In genomic region chr12:116581864-116582263, GRCm38 (mm10) we compare ENCODE assay signal across 8 mouse cellular contexts.
DNase-seq lines count a peak whose midpoint lies in the region; ATAC-seq and TF ChIP-seq lines count a peak whose summit lies in the region.
"Had no signal": no experiment of that assay in that cellular context is flagged by ENCODE, and none has a peak within 500 bp of the region (broad histone marks: within the 10 kb centered on the region; RNA-seq: fewer than 3 reads in every experiment).

No protein-coding gene starts in this region.

- DNase-seq in lung, postnatal 36 days: peak; percentile 14
- no peak for DNase-seq in lung, adult 2 months
- peak; percentile 14 for DNase-seq in embryo, embryonic 11.5 days (ENCODE audit: low read depth, low spot score)
- peak; percentile 71 for DNase-seq in telencephalon, adult 2 months (ENCODE audit: low read depth, low spot score)
- no peak for DNase-seq in thymus, postnatal 4 days
- no peak for DNase-seq in gastrocnemius, adult 18-20 months (ENCODE audit: low spot score)

- no peak overlapping the region for H3K9ac ChIP-seq in kidney, embryonic 15.5 days
- H3K9ac ChIP-seq: lung, embryonic 15.5 days had no signal

- peaks cover 4% of the 10 kb centered on the region for H3K4me1 ChIP-seq in lung, adult 2 months (ENCODE audit: control insufficient read depth, insufficient read depth, low read length)
- peaks cover 11% of the 10 kb centered on the region for H3K4me1 ChIP-seq in kidney, embryonic 15.5 days

- H3K27ac ChIP-seq in kidney, embryonic 15.5 days: peak overlapping the region; percentile 34; the same call in 1 of the 2 replicates

- no peaks in the 10 kb centered on the region for H3K9me3 ChIP-seq in kidney, embryonic 15.5 days (replicated peaks)
- H3K9me3 ChIP-seq: lung, embryonic 15.5 days had no signal

- H3K27me3 ChIP-seq in kidney, embryonic 15.5 days: no peaks in the 10 kb centered on the region
- H3K27me3 ChIP-seq: lung, embryonic 15.5 days had no signal

- ATAC-seq in kidney, embryonic 15.5 days (replicated peaks; ENCODE audit: low FRiP score): peak; percentile 87

- TF ChIP-seq CTCF in lung, adult 2 months (IDR thresholded peaks at IDR 0.05; ENCODE audit: insufficient read depth, low read length): no peak

- no peak overlapping the region for H3K4me2 ChIP-seq in kidney, embryonic 15.5 days
- H3K4me2 ChIP-seq: lung, embryonic 15.5 days had no signal

- H3K4me3 ChIP-seq in lung, adult 2 months (replicated peaks; ENCODE audit: extremely low read depth, low read depth, low read length): no peak overlapping the region
- no peak overlapping the region for H3K4me3 ChIP-seq in kidney, embryonic 15.5 days (replicated peaks)
- H3K4me3 ChIP-seq: lung, embryonic 15.5 days had no signal

- TF ChIP-seq POLR2A in lung, adult 2 months (IDR thresholded peaks at IDR 0.05; ENCODE audit: borderline replicate concordance, extremely low read depth, low read depth, low read length): no peak

- no peaks in the 10 kb centered on the region for H3K36me3 ChIP-seq in kidney, embryonic 15.5 days
- H3K36me3 ChIP-seq: lung, embryonic 15.5 days had no signal

Comparison
In these comparisons a context has a peak if more than half of its experiments do, and no peak if none do; other contexts are left out.
1. DNase-seq: peak in lung, postnatal 36 days (single experiment), embryo, embryonic 11.5 days (single experiment) and telencephalon, adult 2 months (single experiment); none in lung, adult 2 months (single experiment), thymus, postnatal 4 days (single experiment) and gastrocnemius, adult 18-20 months (single experiment).